Mouse (Mus musculus) duodenum, adult 2 months (tissue): Measurements from ENCODE around the gene Ppp1r8. TPM values are rescaled to one million over a fixed set of nuclear protein-coding genes. Genes with fewer than 3 reads are reported as not detected.

Experiments used
- polyA plus RNA-seq: library from polyadenylated mRNA; depleted of rRNA; stranded (reverse); fragments of >200 nt; gene quantifications from 2 replicates; pipeline ENCODE4 v1.2.3, GENCODE M21; 2012; ENCODE audit warnings: low replicate concordance; rRNA removed

The Ppp1r8 gene
- 13.6 and 14.7 TPM in 2 replicates for polyA plus RNA-seq

GRCm38 (mm10) chr4:132842970-132843704 is at the start of gene Ppp1r8:
TSS of gene Ppp1r8 (minus strand) at chr4:132843169.

GRCm38 (mm10) chr4:132884064-132884843 is 41.3 kb upstream of the Ppp1r8 start, which contains the start of gene Stx12:
TSS of gene Stx12 (minus strand) at chr4:132884509.

GRCm38 (mm10) chr4:132796196-132796886 is 46.6 kb downstream of the Ppp1r8 start, which contains the start of gene Themis2:
TSS of gene Themis2 (minus strand) at chr4:132796387.

Other genes starting within 250 kb of the Ppp1r8 start
- gene Eya3, start 204.2 kb downstream of the Ppp1r8 start, polyA plus RNA-seq, result 11.1 and 11.6 TPM in 2 replicates
- gene Xkr8, start 110.6 kb downstream of the Ppp1r8 start, polyA plus RNA-seq, result 1.4 and 2.8 TPM in 2 replicates
- gene Smpdl3b, start 85.9 kb downstream of the Ppp1r8 start, polyA plus RNA-seq, result 73.6 and 133 TPM in 2 replicates
- gene Rpa2, start 74.8 kb downstream of the Ppp1r8 start, polyA plus RNA-seq, result 7.3 and 9.7 TPM in 2 replicates
- gene Themis2, start 46.8 kb downstream of the Ppp1r8 start, polyA plus RNA-seq, result 2.8 and 4.1 TPM in 2 replicates
- gene Stx12, start 41.3 kb upstream of the Ppp1r8 start, polyA plus RNA-seq, result 12.5 and 15.2 TPM in 2 replicates
- 7.8 and 9.3 TPM in 2 replicates for gene Fam76a, start 79.4 kb upstream of the Ppp1r8 start, polyA plus RNA-seq
- gene Fgr, start 130.9 kb upstream of the Ppp1r8 start, polyA plus RNA-seq, result 2.6 and 2.7 TPM in 2 replicates
- 17.6 and 17.9 TPM in 2 replicates for gene Ahdc1, start 168.1 kb upstream of the Ppp1r8 start, polyA plus RNA-seq